Mouse (Mus musculus): ENCODE measurements at regions not wholly inside any gene's neighbourhood (a gene's known extent, or its start where the extent isn't known, plus 50 kb on each side); places are given as distances from the start of the nearest gene placed in this dataset.

DNA sequence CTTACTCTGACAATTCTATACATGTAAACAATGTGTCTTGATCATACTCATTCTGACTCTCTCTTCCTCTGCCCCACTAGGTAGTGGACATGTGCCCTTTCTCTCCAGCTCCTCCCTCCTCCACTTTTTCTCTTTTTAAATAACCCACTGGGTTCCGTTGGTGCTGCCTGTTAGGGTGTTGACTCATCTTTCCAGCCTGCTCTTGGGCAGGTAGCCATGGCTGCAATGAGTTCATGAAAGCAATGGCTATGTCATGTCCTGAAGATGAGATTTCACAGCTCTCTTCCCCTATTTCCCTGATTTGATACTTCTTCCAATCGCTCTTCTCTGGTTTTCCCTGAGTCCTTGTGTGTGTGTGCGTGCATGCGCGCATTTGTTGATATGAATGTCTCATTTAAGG lies 70.9 kb upstream of the Ptch1 start:
- no peak for TF ChIP-seq CTCF (IDR thresholded peaks at IDR 0.05; ENCODE audit: insufficient read depth, low read length)
- TF ChIP-seq POLR2A (IDR thresholded peaks at IDR 0.05; ENCODE audit: borderline replicate concordance, extremely low read depth, low read depth, low read length) = no peak

Measured in lung, adult 2 months (tissue).